Mouse (Mus musculus) frontal cortex, postnatal 14 days (tissue): ENCODE results near the gene Hspbap1.

ENCODE experiments used
- DNase-seq, 2 experiments: peaks; one replicate each; pipeline ENCODE4 v3.0.0; 2022; ENCODE audit warnings: low spot score in 2 of 2

The Hspbap1 gene

DNA sequence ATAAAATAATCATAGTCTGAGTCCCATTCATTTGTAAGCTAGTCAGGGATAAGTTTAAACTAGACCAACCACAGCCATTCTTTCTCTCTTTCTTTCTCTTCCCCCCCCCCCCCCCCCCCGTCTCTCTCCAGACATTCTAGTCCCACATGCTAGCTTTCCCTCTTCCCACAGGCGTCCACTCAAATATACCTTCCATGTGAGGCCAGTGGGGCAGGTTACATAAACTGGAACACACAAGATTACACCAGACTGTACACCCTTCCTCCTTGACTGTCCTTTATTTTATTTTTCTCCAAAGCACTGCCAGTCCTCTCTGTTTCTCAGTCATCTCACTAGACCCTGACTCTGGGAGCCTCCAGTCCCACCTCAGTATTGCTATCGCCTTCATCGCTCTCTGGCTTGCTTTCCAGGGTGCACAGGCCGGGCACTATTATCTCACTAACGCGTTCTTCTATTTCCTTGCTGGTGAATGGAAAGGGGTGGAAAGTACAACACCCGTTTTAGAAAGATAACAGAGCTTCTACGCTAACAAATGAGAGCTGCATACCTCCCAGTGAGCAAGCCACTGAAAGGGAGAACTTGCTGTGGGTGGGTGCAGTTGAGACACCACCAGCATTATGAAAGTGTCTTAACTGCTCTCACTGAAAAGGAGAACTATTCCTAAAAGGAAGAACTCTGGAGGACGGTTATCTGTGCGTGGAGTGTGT, 6.4 kb upstream of the Hspbap1 start:
- no peak for DNase-seq

DNA sequence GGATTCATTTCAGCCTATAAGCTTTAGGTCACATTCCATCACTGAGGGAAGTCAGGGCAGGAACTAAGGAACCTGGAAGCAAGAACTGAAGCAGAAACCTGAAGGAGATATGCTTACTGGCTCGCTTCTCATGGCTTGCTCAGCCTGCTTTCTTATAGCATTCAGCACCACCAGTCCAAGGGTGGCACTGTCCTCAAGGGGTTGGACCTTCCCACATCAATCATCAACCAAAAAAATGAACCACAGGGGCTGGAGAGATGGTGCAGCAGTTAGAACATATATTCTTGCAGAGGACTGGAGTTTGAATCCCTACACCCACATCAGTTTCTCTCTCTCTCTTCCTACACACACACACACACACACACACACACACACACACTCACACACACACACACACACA, 5.2 kb upstream of the Hspbap1 start:
- DNase-seq, result no peak

DNA sequence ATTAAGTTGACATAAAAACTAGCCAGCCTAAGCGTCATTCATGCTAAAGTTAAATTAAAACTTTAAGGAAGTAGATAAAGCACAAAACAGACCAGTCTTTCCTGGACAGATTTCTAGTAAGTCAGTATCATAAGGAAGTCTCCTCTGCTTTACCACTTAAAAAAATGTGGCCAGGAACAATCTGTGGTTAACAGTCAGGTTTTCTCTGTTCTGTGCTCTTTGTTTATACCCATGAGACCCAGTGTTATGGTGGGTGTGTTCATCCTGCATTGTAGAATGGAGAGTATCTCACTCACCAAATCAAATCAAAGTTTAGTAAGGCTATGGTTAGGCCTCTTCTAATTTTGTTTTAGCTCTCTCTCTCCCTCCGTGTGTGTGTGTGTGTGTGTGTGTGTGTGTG, 4.7 kb upstream of the Hspbap1 start:
- DNase-seq, result no peak

DNA sequence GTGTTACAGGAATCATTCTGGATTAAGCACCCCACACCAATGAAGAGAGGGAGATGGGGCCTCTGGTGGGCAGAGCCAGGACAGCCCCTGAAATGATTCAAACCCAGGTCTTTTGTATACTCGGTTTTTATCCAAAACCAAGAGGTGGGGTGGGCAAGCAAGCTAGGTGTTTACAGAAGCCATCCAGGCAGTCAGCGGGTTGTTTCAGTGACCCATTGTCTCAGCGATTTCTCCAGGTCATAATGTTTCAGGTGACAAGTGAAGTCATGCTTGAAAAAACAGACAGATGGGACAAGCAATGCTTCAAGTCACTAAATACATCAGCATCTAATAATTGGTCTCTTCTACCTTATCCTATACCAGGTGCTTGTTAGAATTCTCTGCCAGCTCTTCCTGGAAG, 3.8 kb upstream of the Hspbap1 start:
- no peak for DNase-seq

DNA sequence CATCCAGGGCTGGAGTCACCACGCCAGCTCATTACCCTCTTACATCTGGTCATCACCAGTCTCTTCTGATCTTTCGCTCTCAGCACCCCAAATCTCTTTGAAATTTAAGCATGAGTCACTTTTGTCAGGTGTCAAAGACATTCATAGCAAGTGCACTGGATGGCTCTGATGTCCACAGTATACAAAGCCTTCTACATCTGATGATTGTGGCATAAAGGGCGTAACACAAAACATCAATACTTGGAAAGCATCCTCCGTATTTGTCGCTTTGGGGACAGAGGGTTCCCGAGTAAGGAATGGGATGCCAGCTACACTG, 1.7 kb upstream of the Hspbap1 start:
- no peak for DNase-seq

DNA sequence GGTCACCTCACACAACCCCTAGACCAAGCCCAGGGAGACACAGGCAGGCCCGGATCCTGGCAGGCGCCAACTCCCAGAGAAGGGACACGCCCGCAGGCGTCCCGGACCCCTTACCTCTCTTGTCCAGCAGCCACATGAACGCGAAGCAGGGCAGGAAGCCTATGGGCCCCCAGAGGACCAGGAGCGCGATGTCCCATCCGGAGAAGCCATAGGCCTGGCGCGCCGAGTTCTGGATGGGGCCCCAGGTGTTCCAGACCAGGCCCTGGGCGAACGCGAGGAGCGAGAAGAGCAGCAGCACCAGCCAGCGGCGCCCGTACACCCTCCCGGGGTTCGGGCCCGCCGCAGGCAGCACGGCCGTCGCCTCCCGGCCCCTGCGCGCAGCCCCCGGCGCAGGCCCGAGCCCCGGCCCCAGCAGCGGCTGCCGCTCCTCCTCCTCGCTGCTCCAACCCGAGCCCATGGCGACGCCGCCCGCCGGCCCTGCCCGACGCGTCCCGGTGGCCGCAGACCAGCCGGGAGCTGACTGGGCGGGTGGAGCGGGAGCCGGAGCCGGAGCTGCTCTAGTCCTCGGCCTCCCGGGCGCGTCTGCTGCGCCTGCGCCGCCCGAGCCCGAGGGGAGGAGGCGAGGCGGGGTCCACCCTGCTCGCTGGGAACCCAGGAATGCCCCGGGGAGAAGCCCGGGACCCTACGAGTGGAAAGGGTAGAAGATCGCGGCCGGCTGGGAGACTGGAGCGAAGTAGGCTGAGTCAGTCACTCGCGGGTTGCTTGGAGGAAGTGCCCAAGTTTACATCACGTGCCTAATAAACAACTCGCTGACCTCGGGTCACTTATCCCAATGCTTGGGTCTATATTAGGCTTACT, 1.2 kb upstream of the Hspbap1 start, which contains the start of gene Dirc2:
Gene Dirc2, minus strand, starts transcription at position 572 of the 858 bp plus-strand sequence.
- DNase-seq, result peak; percentile 37 to 65

DNA sequence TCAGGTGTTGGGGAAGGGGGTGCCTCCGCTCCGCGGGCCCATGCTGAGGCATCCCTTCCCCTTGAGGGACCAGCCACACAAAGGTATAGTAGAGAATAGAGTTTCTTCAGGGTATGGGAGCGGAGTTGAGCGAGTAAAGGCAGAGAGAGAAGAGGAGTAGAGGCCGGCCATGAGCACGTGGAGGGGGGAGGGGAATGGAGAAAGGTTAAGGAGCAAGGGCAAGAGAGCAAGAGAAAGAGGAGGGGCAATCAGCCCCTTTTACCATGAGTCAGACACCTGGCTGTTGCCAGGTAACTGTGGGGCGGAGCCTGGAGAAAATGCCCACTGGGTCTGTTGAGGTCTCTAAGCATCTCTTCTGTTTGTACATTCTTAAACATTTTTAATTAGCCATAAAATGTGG, 966 bp downstream of the Hspbap1 start:
- no peak for DNase-seq

DNA sequence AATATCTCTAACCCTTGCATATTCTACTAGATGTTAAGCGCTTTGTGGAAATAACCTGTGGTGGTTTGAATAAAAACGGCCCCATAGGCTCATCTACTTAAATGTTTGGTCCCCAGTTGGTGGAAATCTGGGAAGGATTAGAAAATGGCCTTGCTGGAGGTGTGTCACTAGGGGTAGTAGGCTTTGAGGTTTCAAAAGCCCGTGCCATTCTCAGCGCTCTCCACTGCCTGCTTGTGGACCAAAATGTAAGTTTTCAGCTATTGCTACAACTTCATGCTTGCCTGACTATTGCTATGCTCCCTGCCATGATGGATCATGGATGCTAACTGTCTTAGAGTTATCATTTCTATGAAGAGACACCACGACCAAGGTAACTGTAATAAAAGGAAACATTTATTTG, 1.4 kb downstream of the Hspbap1 start:
- DNase-seq, result no peak

DNA sequence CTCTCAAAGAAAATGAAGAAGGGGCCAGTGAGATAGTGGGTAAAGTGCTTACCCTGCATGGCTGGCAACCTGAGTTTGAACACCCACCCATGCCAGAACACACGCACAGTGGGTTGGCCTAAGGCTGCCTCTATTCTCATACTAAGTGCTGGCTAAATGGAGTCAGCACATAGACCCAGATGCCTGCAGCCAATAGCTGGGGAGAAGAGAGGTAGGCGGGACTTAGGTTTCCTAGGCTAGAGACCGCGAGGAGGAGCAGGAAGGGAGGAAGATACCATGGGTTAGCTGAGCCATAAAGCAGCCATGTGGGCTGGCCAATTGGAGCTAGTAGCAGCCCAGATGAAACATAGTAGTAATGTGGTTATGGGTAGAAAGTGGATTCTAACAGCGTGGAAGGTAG, 2.4 kb downstream of the Hspbap1 start:
- DNase-seq, result no peak

DNA sequence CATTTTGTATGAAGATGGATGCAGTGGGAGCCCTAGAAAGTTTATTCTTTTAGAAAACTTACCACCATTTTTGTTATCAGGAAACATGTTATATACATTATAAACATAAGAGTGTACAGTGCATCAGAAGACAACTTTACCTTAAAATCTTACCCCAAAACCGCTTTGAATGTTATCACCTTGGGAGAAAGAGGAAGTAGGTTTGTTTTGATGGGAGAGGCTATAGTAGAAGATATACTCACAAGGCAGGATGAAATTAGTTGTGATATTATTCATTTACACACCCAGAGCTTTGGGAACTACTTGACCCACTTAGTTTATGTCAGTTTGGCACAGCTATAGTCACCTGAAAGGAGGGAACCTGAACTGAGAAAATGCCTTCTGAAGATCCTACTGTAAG, 5.7 kb downstream of the Hspbap1 start:
- no peak for DNase-seq

DNA sequence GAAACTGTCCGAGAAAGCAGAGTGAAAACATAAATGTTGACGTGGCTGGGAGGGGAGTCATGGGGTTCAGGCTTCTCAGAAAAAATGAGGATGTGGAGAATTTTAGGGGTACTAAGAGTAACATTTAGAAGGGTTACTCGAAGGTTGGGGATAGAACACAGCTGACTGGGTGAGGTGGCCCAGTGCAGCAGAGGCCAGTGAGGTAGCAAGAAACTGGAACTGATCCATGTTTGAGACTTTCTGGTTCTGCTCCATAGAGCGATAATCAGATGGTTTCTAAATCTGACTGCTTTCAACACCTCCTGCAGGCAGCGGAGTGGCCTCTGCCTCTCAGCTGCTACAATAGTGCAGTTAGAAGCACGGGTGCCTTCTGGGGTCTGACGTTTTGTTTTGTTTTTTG, 6.6 kb downstream of the Hspbap1 start:
- no peak for DNase-seq

DNA sequence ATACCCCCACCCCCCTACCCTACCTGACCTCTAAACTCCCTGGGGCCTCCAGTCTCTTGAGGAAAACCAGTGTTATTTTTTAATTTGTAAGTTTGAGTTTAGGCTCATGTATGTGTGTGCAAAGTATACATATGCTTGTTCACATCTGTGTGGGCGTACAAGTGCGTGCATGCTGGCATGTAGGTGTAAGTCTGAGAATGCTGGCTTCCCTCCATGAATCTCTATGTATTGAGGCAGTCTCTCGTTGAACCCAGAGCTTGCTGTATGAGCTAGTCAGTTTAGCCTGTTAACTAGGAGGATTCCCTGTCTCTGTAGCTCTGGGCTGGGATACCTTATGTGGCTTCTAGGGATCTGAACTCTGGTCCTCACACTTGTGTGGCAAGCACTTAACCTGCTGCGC, 7.6 kb downstream of the Hspbap1 start:
- no peak for DNase-seq

DNA sequence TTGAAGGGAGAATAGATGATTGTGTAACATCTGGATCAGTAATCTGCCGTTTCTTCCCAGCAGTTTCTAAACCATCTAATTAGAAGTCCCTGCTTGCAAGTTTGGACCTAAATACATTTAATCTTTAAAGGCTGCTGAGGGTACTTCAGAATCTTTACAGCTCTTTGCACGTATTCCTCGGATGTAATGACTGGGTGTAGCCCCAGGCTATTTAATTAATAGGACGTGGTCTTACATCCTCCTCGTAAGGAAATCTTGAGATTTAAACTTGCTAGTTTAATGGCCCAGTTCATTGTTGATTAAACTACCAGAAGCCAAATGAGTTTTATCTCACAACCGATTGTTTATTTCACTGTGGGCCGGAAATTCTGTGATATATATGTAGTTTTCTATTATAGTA, 9.5 kb downstream of the Hspbap1 start:
- DNase-seq, result no peak

DNA sequence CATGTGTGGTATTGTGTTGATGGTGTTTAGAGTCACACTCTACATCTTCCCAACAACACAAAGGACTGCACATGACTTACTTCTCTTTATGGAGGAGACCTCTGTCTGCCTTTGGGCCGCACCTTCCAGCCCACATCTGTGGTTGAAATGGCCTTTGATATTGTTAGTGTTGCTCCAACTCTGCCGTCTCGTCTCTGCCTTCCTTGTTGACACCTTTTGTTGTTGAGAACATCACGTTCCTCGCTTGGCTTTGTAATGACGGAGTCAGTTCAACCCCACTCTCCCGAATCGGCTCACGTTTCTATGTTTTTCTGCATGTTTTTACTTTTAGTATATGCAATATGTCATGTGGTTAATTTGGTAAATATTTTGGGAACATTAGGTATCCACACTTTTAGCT, 10.9 kb downstream of the Hspbap1 start:
- DNase-seq, result no peak

DNA sequence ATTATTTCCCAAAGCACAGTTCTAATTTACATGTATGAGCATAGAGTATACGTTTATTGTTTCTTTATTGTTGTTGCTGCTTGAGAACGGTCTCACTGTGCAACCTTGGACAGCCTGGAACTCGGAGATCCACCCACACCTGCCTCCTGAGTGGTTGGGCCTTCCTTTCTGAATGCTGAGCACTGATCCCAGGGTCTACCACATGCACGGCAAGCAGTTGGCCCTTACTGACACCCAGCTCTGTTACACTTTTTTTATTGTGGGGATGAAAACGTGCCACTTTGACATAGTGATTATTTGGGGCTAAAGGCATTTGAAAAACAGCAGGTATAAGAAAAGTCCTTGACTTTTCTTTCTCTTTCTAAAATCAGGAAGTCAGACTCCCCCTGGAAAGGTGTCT, 11.5 kb downstream of the Hspbap1 start:
- DNase-seq, result no peak

DNA sequence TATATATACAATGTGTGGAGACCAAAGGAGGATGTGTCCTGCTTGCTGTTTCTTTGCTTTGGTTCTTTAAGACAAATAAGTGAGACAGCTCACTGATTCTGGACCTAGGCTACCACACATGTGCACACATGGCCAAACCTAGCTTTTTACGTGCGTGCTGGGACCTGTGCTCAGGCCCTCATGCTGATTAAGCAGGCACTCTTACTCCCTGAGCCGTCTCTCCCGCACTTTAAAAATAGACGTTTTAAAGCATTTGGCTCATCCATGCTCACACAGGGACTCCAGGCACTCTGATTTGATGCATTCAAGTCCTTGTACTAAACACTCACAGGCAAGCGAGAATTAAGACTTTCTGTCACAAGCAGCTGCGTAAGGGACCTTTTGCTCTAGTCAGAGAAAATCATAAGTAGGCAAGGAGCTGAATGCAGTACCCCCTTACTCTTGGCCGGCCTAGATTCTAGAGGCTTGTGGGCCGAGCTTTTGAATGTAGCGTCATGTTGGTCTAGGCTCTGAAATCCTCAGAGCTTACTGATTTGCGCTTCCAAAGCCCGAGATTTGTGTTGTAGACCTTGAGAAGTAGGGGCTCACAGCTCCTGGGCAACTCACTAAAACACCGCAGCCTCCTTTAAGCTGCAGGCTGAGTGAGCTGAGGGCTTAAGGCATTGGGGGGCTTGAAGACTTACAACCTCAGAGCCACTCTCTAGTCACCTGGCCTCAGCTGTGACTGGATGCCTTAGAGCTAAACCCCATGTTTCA, 12.5 kb downstream of the Hspbap1 start:
- no peak for DNase-seq

DNA sequence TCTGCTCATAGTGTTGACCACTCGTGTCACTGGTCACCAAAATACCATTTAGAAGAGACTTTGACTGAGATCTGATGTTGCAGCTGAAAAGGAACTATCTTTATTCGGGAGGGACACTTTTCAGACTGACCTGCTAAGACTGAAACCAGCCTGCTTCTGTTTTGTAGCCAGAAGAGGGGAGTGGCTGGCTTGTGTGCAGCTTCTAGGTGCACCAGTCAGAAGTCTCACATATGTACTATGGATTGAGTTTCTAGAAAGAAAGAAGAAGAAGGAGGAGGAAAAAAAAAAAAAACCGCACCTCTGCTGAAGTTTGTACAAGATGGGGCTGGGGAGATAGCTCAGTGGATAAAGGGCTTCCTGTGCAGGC, 13.0 kb downstream of the Hspbap1 start:
- no peak for DNase-seq

DNA sequence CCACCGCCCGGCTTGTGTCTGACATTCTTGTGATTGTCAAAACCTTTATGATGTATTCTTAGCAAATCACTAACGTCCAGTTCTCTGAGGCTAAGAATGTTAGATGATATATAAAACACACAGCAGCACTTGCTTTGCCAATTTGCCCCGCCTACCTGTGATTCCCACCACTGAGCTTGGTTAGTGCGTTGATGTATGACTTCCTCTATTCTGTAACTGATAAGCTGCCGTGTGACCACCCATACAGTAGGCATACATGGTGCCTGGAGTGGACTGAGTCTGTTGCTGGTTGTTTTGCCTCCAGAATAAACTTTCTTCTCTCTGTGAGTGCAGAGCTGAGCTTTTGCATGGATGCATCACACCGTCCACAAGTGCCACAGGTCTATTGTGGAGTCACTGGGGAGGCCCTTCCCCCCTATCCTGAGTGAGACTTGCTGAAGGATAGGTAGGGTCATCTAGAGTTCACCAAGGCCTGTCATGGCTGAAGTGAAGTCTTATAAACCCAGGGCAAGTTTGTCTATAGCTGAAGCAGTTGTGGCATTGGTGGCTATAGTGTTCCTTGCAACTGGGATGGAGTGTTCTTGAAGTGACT, 14.1 kb downstream of the Hspbap1 start:
- no peak for DNase-seq

DNA sequence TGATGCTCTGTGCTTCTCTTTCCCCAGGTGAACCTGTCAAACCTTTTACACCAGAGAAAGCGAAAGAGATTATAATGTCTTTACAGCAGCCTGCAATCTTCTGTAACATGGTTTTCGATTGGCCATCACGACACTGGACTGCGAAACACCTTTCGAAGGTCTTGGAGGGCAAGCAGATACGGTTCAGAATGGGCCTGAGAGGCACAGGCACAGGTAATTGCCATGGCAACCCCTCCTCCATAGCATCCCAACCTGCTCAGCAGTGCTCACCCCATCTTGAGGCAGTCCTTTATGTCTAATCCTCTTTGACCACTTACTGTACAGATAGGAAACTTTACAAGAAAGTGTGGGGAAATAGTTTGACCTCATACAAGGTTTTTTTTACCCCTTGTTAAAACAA, 17.0 kb downstream of the Hspbap1 start:
- DNase-seq, result no peak

DNA sequence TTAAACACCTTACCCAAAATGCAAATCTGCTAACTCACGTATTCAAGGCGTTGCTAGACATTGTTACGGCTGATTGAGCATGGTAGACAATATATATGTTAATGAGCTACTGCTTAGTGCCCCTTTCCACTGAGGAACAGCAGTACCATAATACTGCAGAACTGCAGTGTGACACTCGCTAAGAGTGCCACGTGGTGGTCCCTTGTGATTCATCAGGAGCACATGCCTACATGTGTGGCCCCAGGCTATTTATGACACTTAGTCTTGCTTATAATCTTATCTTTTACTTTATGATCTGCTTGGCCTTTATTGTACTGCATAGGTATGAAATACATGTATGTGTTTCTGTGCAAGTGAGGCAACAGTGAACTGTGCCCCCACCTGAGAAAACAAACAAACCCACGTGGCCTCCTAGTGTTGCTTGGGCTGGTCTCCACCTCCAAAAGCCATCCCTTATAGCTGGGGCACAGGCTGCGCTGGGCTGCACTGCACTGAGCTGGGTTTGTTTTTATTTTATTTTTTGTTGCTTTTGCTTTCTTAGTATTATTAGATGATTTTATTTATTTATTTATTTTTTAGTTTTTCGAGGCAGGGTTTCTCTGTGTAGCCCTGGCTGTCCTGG, 17.5 kb downstream of the Hspbap1 start:
- DNase-seq, result no peak

DNA sequence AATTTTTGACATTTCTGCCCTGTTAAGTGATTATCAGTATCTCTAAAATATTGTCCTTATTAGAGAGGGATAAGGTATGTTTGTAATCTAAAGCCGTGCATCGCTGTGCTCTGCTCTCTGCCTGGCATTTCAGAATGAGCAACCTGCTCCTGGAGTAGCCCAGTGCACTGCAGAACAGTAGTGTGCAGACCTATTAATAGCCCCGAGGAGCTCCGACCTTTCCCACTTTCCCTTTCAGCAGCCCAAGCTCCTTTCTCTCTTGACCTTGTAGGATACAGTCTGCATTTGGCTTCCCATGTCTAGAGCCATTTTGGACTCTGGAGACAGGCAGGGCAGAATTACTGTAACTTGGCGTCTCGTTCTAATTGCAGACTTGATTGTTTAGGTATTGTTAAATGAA, 18.2 kb downstream of the Hspbap1 start:
- no peak for DNase-seq

DNA sequence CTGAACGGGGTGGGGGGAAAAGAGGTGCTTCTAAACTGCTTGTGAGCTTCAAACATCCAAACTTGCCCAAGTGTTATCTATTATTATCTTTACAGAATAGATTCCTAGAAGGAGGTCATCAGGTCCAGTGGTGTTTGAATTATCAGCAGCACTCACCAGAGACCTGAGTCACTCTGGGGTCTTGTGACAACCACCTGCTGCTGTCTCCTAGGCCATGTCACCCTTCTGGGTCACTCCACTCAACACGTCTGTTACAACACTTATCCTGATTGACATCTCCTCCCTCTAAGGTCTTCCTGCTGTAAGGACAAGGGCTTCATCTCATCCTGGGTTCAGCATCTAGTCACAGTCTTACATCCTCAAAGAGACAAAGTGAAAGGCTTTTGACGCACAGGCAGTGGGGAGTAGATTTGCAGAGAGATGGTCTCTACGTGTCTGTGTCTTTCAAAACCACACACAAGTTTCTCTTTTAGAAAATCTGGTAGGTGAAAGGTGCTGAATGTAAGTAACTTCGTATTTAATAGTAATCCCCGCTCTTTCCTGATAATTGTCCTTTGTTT, 21.9 kb downstream of the Hspbap1 start:
- no peak for DNase-seq
